Mouse (Mus musculus) heart, postnatal 25 days (tissue): ENCODE results near the gene Fbxl2. TPM values are rescaled to one million over a fixed set of nuclear protein-coding genes. Genes with fewer than 3 reads are reported as not detected.

ENCODE experiments used
- DNase-seq: peaks from one replicate; pipeline ENCODE4 v3.0.0; 2022; ENCODE audit warnings: low spot score
- intact Hi-C: fragments of 180-260 bp; cut with DNase I; formaldehyde crosslinking; loops from one replicate; pipeline ENCODE4 v1.15.1; 2025
- total RNA-seq, 2 experiments: library from RNA; stranded (reverse); gene quantifications; 2 replicates each; pipeline ENCODE4 v1.2.3; 2021

The Fbxl2 gene
- total RNA-seq, 2 experiments from 2014 or later = 0.87 to 1.0 TPM

- intact Hi-C loops = loop anchor here (5.0 kb wide), 1 partner anchor 139 kb away; no protein-coding TSS in a partner anchor
- DNase-seq = peak; percentile 8
Observed at GRCm38 (mm10) chr9:113931375-113932099, 114.5 kb downstream of the Fbxl2 start.

- intact Hi-C loops = loop anchor here (5.0 kb wide), 1 partner anchor 138 kb away; no protein-coding TSS in a partner anchor
- peak; percentile 98 for DNase-seq
Observed at GRCm38 (mm10) chr9:113930534-113931374, 115.2 kb downstream of the Fbxl2 start, which contains the start of gene Ubp1. Ubp1 (plus strand) TSS chr9:113930934.

GRCm38 (mm10) chr9:113929676-113930075 lies 116.3 kb downstream of the Fbxl2 start:
- no peak for DNase-seq
- intact Hi-C loops = loop anchor here (5.0 kb wide), 1 partner anchor 137 kb away; no protein-coding TSS in a partner anchor

- no peak for DNase-seq
Observed at GRCm38 (mm10) chr9:113928591-113928990, 117.4 kb downstream of the Fbxl2 start.

GRCm38 (mm10) chr9:113924883-113925282 lies 121.1 kb downstream of the Fbxl2 start:
- intact Hi-C loops = no loop called here
- no peak for DNase-seq

More at GRCm38 (mm10) chr9:113928591-113928990, 117.4 kb downstream of the Fbxl2 start:
- intact Hi-C loops = no loop called here

- intact Hi-C loops = no loop called here
- DNase-seq = no peak
Observed at GRCm38 (mm10) chr9:113922677-113923076, 123.3 kb downstream of the Fbxl2 start.

- intact Hi-C loops = no loop called here
- DNase-seq = no peak
Observed at GRCm38 (mm10) chr9:113915789-113916188, 130.2 kb downstream of the Fbxl2 start.

Other genes starting within 250 kb of the Fbxl2 start
- 10 to 100 TPM; 22.6 to 26.0 TPM for gene Ubp1, start 115.3 kb downstream of the Fbxl2 start, total RNA-seq
- gene Susd5, start 10.9 kb upstream of the Fbxl2 start, total RNA-seq = 1 to 10 TPM in 1 of 2 experiments, under 1 TPM in 1; 0.67 to 1.8 TPM